Mouse (Mus musculus): ENCODE data around the gene Nudt17.
"Not testable (repeated sequence)": the region's sequence is repeated elsewhere in the genome, so short reads cannot be mapped to it uniquely, and the experiment has no call there.

Gene Nudt17

GRCm38 (mm10) chr3:96696766-96697732, 11.3 kb downstream of the Nudt17 start:
- H3K9me3 ChIP-seq (ENCODE audit: low read length) = no peaks in the 10 kb centered on the region
- TF ChIP-seq CTCF (conservative IDR thresholded peaks at IDR 0.05; ENCODE audit: low read length) = no peak
- TF ChIP-seq POU5F1 (IDR thresholded peaks at IDR 0.05; ENCODE audit: borderline replicate concordance, low read length) = no peak
- no peak for TF ChIP-seq NANOG (IDR thresholded peaks at IDR 0.05; ENCODE audit: borderline replicate concordance, low read length)

GRCm38 (mm10) chr3:96696198-96696765, 12.1 kb downstream of the Nudt17 start, which contains the start of gene Pias3:
Pias3 (plus strand) TSS chr3:96696384.
- Histone ChIP-seq H3K4me3 (replicated peaks; ENCODE audit: low read length) (peak within 1 kb of the TSS; percentile 98), H3K27me3 (ENCODE audit: insufficient read depth, low read length) (no peaks in the 10 kb centered on the region), H3K36me3 (ENCODE audit: insufficient read depth, low read length) (peaks cover 13% of the 10 kb centered on the region), H3K9me3 (ENCODE audit: low read length) (no peaks in the 10 kb centered on the region), H3K4me1 (replicated peaks; ENCODE audit: low read depth, low read length) (peaks cover 76% of the 10 kb centered on the region)
- no peak for TF ChIP-seq NANOG (IDR thresholded peaks at IDR 0.05; ENCODE audit: borderline replicate concordance, low read length)
- TF ChIP-seq CTCF (conservative IDR thresholded peaks at IDR 0.05; ENCODE audit: low read length) = no peak
- no peak for TF ChIP-seq POU5F1 (IDR thresholded peaks at IDR 0.05; ENCODE audit: borderline replicate concordance, low read length)

More at GRCm38 (mm10) chr3:96696766-96697732, 11.3 kb downstream of the Nudt17 start:
- H3K27me3 ChIP-seq (ENCODE audit: insufficient read depth, low read length) = no peaks in the 10 kb centered on the region
- H3K4me3 ChIP-seq (replicated peaks; ENCODE audit: low read length) = peak overlapping the region; percentile 98
- peaks cover 21% of the 10 kb centered on the region for H3K36me3 ChIP-seq (ENCODE audit: insufficient read depth, low read length)
- H3K4me1 ChIP-seq (replicated peaks; ENCODE audit: low read depth, low read length) = peaks cover 76% of the 10 kb centered on the region

GRCm38 (mm10) chr3:96693579-96693978, 14.8 kb downstream of the Nudt17 start:
- H3K9me3 ChIP-seq (ENCODE audit: low read length) = no peaks in the 10 kb centered on the region
- peaks cover 9% of the 10 kb centered on the region; the same call in 1 of the 2 replicates for H3K27me3 ChIP-seq (ENCODE audit: insufficient read depth, low read length)
- no peak for TF ChIP-seq POU5F1 (IDR thresholded peaks at IDR 0.05; ENCODE audit: borderline replicate concordance, low read length)
- peak overlapping the region; percentile 24 for H3K4me3 ChIP-seq (replicated peaks; ENCODE audit: low read length)
- no peaks in the 10 kb centered on the region for H3K36me3 ChIP-seq (ENCODE audit: insufficient read depth, low read length)
- peaks cover 73% of the 10 kb centered on the region for H3K4me1 ChIP-seq (replicated peaks; ENCODE audit: low read depth, low read length)

- H3K4me3 ChIP-seq (replicated peaks; ENCODE audit: low read length) = no peak overlapping the region
- no peaks in the 10 kb centered on the region for H3K9me3 ChIP-seq (ENCODE audit: low read length)
- no peaks in the 10 kb centered on the region for H3K36me3 ChIP-seq (ENCODE audit: insufficient read depth, low read length)
- H3K4me1 ChIP-seq (replicated peaks; ENCODE audit: low read depth, low read length) = peaks cover 66% of the 10 kb centered on the region
- TF ChIP-seq CTCF (conservative IDR thresholded peaks at IDR 0.05; ENCODE audit: low read length) = peak; percentile 31
- TF ChIP-seq POU5F1 (IDR thresholded peaks at IDR 0.05; ENCODE audit: borderline replicate concordance, low read length) = no peak
- no peak for TF ChIP-seq NANOG (IDR thresholded peaks at IDR 0.05; ENCODE audit: borderline replicate concordance, low read length)
- H3K27me3 ChIP-seq (ENCODE audit: insufficient read depth, low read length) = peaks cover 9% of the 10 kb centered on the region; the same call in 1 of the 2 replicates
Observed at GRCm38 (mm10) chr3:96692506-96692905, 15.9 kb downstream of the Nudt17 start.

- peaks cover 63% of the 10 kb centered on the region for H3K4me1 ChIP-seq (replicated peaks; ENCODE audit: low read depth, low read length)
- H3K27me3 ChIP-seq (ENCODE audit: insufficient read depth, low read length) = peaks cover 14% of the 10 kb centered on the region
- TF ChIP-seq CTCF (conservative IDR thresholded peaks at IDR 0.05; ENCODE audit: low read length) (peak; percentile 18; the same call in 1 of the 2 replicates), NANOG (IDR thresholded peaks at IDR 0.05; ENCODE audit: borderline replicate concordance, low read length) (no peak)
- no peaks in the 10 kb centered on the region for H3K9me3 ChIP-seq (ENCODE audit: low read length)
- H3K4me3 ChIP-seq (replicated peaks; ENCODE audit: low read length) = no peak overlapping the region
- H3K36me3 ChIP-seq (ENCODE audit: insufficient read depth, low read length) = no peaks in the 10 kb centered on the region
Observed at GRCm38 (mm10) chr3:96690298-96690697, 18.1 kb downstream of the Nudt17 start.

GRCm38 (mm10) chr3:96688854-96689253, 19.5 kb downstream of the Nudt17 start:
- H3K4me3 ChIP-seq (replicated peaks; ENCODE audit: low read length) = peak overlapping the region; percentile 44; the same call in 1 of the 2 replicates
- H3K27me3 ChIP-seq (ENCODE audit: insufficient read depth, low read length) = peaks cover 29% of the 10 kb centered on the region
- H3K9me3 ChIP-seq (ENCODE audit: low read length) = no peaks in the 10 kb centered on the region
- no peaks in the 10 kb centered on the region for H3K36me3 ChIP-seq (ENCODE audit: insufficient read depth, low read length)
- TF ChIP-seq CTCF (conservative IDR thresholded peaks at IDR 0.05; ENCODE audit: low read length) (no peak), POU5F1 (IDR thresholded peaks at IDR 0.05; ENCODE audit: borderline replicate concordance, low read length) (no peak)
- peaks cover 72% of the 10 kb centered on the region for H3K4me1 ChIP-seq (replicated peaks; ENCODE audit: low read depth, low read length)

GRCm38 (mm10) chr3:96686057-96686456, 22.3 kb downstream of the Nudt17 start:
- H3K27me3 ChIP-seq (ENCODE audit: insufficient read depth, low read length) = peaks cover 40% of the 10 kb centered on the region
- H3K36me3 ChIP-seq (ENCODE audit: insufficient read depth, low read length); H3K4me3 ChIP-seq (replicated peaks; ENCODE audit: low read length); H3K9me3 ChIP-seq (ENCODE audit: low read length): not testable (repeated sequence)
- H3K4me1 ChIP-seq (replicated peaks; ENCODE audit: low read depth, low read length) = peaks cover 71% of the 10 kb centered on the region

GRCm38 (mm10) chr3:96684822-96685156, 23.6 kb downstream of the Nudt17 start:
- H3K4me1 ChIP-seq (replicated peaks; ENCODE audit: low read depth, low read length) = peaks cover 71% of the 10 kb centered on the region

More at GRCm38 (mm10) chr3:96684822-96685156, 23.6 kb downstream of the Nudt17 start:
- TF ChIP-seq POU5F1 (IDR thresholded peaks at IDR 0.05; ENCODE audit: borderline replicate concordance, low read length) (no peak), CTCF (conservative IDR thresholded peaks at IDR 0.05; ENCODE audit: low read length) (no peak), NANOG (IDR thresholded peaks at IDR 0.05; ENCODE audit: borderline replicate concordance, low read length) (no peak)
- no peaks in the 10 kb centered on the region for H3K9me3 ChIP-seq (ENCODE audit: low read length)
- H3K27me3 ChIP-seq (ENCODE audit: insufficient read depth, low read length) = peaks cover 36% of the 10 kb centered on the region
- H3K36me3 ChIP-seq (ENCODE audit: insufficient read depth, low read length) = 0 out of 2 replicates have a peak, but pooled peaks cover 4% of the 10 kb centered on the region
- H3K4me3 ChIP-seq (replicated peaks; ENCODE audit: low read length) = peak overlapping the region; percentile 73
